Mouse (Mus musculus) liver, postnatal 0 days (tissue): ENCODE results near the gene 1700003E16Rik.

Experiments used
- CTCF ChIP-seq: sonication (generic); IDR thresholded peaks from 2 replicates; pipeline ENCODE4 v1.5.1; 2016; ENCODE audit warnings: antibody characterized with exemption, low read depth
- EP300 ChIP-seq: IDR thresholded peaks from 2 replicates; pipeline ENCODE4 v1.6.1; 2016; ENCODE audit warnings: antibody characterized with exemption, low read depth, mild to moderate bottlenecking

DNA sequence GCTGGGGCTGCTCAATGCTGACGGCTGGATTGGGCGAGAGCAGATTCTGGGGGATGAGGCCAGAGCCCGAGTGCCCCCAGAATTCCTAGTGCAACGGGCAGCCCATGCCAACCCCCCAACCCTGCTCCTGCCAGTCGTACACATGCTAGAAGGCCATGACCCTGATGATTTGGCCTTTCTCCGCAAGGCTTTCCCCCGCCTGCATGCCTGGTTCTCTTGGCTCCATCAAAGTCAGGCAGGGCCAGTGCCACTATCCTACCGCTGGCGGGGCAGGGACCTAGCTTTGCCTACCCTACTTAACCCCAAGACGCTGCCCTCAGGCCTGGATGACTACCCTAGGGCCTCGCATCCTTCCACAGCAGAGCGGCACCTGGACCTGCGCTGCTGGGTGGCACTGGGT is 38.6 kb upstream of the 1700003E16Rik start:
- TF ChIP-seq CTCF (no peak), EP300 (no peak)
